Mouse (Mus musculus): ENCODE results near the gene Ppp4c. TPM values are rescaled to one million over a fixed set of nuclear protein-coding genes. Genes with fewer than 3 reads are reported as not detected.

The Ppp4c gene
- 120 and 125 TPM in 2 replicates for total RNA-seq (2017)

GRCm38 (mm10) chr7:126791851-126792720 lies at the start of gene Ppp4c:
Ppp4c (minus strand) TSS chr7:126792496.
- peak; percentile 91 for ATAC-seq (replicated peaks; ENCODE audit: low read depth, poor library complexity, severe bottlenecking)

- ATAC-seq (replicated peaks; ENCODE audit: low read depth, poor library complexity, severe bottlenecking) = no peak
Observed at GRCm38 (mm10) chr7:126833294-126833693, 41.0 kb upstream of the Ppp4c start.

GRCm38 (mm10) chr7:126832036-126832598 lies 39.8 kb upstream of the Ppp4c start:
- peak; percentile 96 for ATAC-seq (replicated peaks; ENCODE audit: low read depth, poor library complexity, severe bottlenecking)

GRCm38 (mm10) chr7:126831539-126831938 lies 39.2 kb upstream of the Ppp4c start, which contains the start of gene 4930451I11Rik:
4930451I11Rik (minus strand) TSS chr7:126831639.
- ATAC-seq (replicated peaks; ENCODE audit: low read depth, poor library complexity, severe bottlenecking) = 0 out of 2 replicates have a peak, but pooled peaks have one; percentile 4

GRCm38 (mm10) chr7:126825952-126826351 lies 33.7 kb upstream of the Ppp4c start:
- no peak for ATAC-seq (replicated peaks; ENCODE audit: low read depth, poor library complexity, severe bottlenecking)

- peak; percentile 48; the same call in 1 of the 2 replicates for ATAC-seq (replicated peaks; ENCODE audit: low read depth, poor library complexity, severe bottlenecking)
Observed at GRCm38 (mm10) chr7:126825403-126825802, 33.1 kb upstream of the Ppp4c start.

GRCm38 (mm10) chr7:126823940-126824339 lies 31.6 kb upstream of the Ppp4c start:
- no peak for ATAC-seq (replicated peaks; ENCODE audit: low read depth, poor library complexity, severe bottlenecking)

- no peak for ATAC-seq (replicated peaks; ENCODE audit: low read depth, poor library complexity, severe bottlenecking)
Observed at GRCm38 (mm10) chr7:126823202-126823711, 31.0 kb upstream of the Ppp4c start.

GRCm38 (mm10) chr7:126822741-126823140 lies 30.4 kb upstream of the Ppp4c start:
- no peak for ATAC-seq (replicated peaks; ENCODE audit: low read depth, poor library complexity, severe bottlenecking)

- peak; percentile 85 for ATAC-seq (replicated peaks; ENCODE audit: low read depth, poor library complexity, severe bottlenecking)
Observed at GRCm38 (mm10) chr7:126821835-126822511, 29.7 kb upstream of the Ppp4c start.

GRCm38 (mm10) chr7:126818818-126819217 lies 26.5 kb upstream of the Ppp4c start:
- no peak for ATAC-seq (replicated peaks; ENCODE audit: low read depth, poor library complexity, severe bottlenecking)

- ATAC-seq (replicated peaks; ENCODE audit: low read depth, poor library complexity, severe bottlenecking) = no peak
Observed at GRCm38 (mm10) chr7:126817595-126817994, 25.3 kb upstream of the Ppp4c start.

GRCm38 (mm10) chr7:126816494-126816893 lies 24.2 kb upstream of the Ppp4c start:
- ATAC-seq (replicated peaks; ENCODE audit: low read depth, poor library complexity, severe bottlenecking) = no peak

GRCm38 (mm10) chr7:126815726-126816222 lies 23.5 kb upstream of the Ppp4c start:
- no peak for ATAC-seq (replicated peaks; ENCODE audit: low read depth, poor library complexity, severe bottlenecking)

- ATAC-seq (replicated peaks; ENCODE audit: low read depth, poor library complexity, severe bottlenecking) = no peak
Observed at GRCm38 (mm10) chr7:126809723-126810369, 17.6 kb upstream of the Ppp4c start.

GRCm38 (mm10) chr7:126808703-126809455 lies 16.6 kb upstream of the Ppp4c start:
- ATAC-seq (replicated peaks; ENCODE audit: low read depth, poor library complexity, severe bottlenecking) = peak; percentile 92

- ATAC-seq (replicated peaks; ENCODE audit: low read depth, poor library complexity, severe bottlenecking) = no peak
Observed at GRCm38 (mm10) chr7:126807405-126807804, 15.1 kb upstream of the Ppp4c start.

- no peak for ATAC-seq (replicated peaks; ENCODE audit: low read depth, poor library complexity, severe bottlenecking)
Observed at GRCm38 (mm10) chr7:126806956-126807355, 14.7 kb upstream of the Ppp4c start.

GRCm38 (mm10) chr7:126803751-126804150 lies 11.5 kb upstream of the Ppp4c start:
- no peak; the same call in 1 of the 2 replicates for ATAC-seq (replicated peaks; ENCODE audit: low read depth, poor library complexity, severe bottlenecking)
